Mouse (Mus musculus) ovary, postnatal 36 days (tissue): ENCODE measurements around the gene Bmyc.
"Not testable (repeated sequence)": the region's sequence is repeated elsewhere in the genome, so short reads cannot be mapped to it uniquely, and the experiment has no call there.

Experiments
- DNase-seq: peaks from one replicate; pipeline ENCODE4 v3.0.0; 2022; ENCODE audit warnings: low spot score, mixed read lengths

Gene Bmyc

GRCm38 (mm10) chr2:25733199-25733930 lies 26.8 kb downstream of the Bmyc start:
- no peak for DNase-seq

- not testable (repeated sequence) for DNase-seq
Observed at GRCm38 (mm10) chr2:25736709-25737108, 30.2 kb downstream of the Bmyc start, which contains the start of gene Obp2b. TSS of gene Obp2b (plus strand) at chr2:25737009.

- DNase-seq: no peak
Observed at GRCm38 (mm10) chr2:25741671-25742070, 35.1 kb downstream of the Bmyc start.

DNA sequence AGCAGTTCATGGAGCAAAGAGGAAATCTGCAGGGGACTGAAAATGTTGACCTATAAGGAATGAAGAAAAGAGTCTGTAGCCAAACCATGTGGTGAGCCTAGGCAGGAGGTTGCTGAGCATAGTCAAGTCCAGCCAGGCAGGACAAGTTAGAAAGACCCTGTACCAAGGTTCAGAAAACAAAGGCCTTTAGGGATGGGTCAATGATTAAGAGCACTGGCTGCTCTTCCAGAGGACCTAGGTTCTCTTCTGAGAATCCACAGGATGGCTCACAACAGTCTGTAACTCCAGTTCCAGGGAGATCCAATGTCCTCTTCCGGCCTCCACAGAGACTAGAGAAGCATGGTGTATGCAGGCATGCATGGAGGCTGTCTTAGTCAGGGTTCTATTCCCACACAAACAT lies 47.7 kb downstream of the Bmyc start:
- DNase-seq: no peak
